Mouse (Mus musculus) embryo, embryonic 11 days (tissue): ENCODE measurements at regions not wholly inside any gene's neighbourhood (a gene's known extent, or its start where the extent isn't known, plus 50 kb on each side); places are given as distances from the start of the nearest gene placed in this dataset.
"Not testable (repeated sequence)": the region's sequence is repeated elsewhere in the genome, so short reads cannot be mapped to it uniquely, and the experiment has no call there.

Experiments
- DNase-seq: peaks from one replicate; pipeline ENCODE4 v3.0.0-alpha.2; 2015

DNA sequence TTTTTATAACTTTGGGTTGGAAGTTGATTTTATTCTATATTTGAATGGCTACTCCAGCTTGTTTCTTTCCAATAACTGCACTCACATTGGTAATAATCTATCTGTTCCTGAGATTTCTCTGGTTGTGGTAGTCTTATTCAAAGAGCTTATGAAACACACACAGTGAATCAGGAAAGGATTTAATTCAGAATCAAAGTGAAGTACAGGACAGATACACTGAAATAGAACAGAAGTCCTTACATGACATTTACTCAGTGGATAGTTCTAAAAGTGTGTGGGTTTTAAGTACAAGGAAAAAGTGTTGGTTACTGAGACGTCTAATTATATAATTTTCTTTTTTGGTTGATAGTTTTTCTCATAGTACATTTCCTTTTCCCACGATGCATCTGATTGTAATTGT lies 859.7 kb downstream of the Rpia start:
- no peak for DNase-seq

DNA sequence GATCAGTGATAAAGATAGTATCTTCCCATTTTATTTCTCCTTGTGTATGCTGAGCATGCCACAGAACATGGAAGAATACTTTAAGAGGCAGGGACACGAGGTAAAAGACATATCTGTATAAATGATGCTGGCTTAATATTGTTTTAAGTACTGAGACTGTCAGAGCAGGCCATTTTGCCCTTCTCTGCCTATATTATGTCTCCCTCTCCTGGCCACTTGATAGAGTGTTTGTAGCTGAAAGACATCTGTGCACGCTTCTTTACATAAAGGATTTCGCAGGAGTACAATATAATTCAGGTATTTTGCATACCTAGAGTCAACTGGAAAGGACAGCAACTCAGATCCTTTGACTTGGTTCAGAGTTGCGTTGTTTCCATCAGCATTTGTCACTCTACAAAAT lies 877.3 kb downstream of the Rpia start:
- DNase-seq = peak; percentile 2

DNA sequence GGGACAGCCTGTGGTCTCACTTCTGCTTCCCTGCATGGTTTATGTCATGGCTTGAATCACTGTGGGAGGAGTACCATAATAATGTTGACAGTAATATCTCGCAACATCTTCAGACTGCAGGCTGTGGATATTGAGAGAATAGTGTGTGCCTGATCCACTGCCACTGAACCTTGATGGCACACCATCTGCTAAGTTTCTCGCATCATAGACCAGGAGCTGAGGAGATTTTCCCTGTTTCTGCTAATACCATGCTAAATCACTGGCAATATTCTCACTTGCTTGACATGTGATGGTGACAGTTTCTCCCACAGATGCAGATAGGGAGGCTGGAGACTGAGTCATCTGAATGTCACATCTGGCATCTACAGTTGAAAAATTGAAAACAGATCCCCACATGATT lies 912.7 kb downstream of the Rpia start:
- no peak for DNase-seq

DNA sequence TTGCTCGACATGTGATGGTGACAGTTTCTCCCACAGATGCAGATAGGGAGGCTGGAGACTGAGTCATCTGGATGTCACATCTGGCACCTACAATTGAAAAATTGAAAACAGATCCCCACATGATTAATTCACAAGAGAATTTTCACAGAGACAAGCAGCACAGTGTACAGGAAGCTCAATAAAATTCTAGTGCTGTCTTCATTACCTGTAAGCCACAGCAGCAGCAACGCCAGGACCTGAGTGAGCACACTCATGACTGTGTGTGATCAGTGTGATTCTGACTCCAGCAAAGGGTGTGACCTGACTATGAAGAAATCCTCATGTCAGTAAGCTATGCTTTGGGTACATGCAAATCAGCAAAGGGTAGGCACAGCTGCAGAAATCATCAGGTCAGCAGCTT lies 933.4 kb downstream of the Rpia start:
- DNase-seq = not testable (repeated sequence)

DNA sequence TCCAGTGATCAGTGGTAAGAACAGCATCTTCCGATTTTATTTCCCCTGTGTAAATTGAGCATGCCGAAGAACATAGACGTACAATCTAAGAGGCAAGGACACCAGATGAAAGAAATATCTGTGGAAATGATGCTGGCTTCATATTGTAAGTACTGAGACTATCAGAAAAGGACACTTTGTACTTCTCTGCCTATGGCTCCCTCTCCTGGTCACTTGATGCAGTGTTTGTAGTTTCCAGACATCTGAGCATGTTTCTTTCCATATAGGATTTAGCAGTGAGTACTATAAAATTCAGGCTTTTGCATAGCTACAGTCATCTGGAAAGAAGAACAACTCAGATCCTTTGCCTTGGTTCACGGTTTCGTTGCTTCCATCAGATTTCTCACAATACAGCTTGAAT lies 963.4 kb downstream of the Rpia start:
- DNase-seq = peak; percentile 7

DNA sequence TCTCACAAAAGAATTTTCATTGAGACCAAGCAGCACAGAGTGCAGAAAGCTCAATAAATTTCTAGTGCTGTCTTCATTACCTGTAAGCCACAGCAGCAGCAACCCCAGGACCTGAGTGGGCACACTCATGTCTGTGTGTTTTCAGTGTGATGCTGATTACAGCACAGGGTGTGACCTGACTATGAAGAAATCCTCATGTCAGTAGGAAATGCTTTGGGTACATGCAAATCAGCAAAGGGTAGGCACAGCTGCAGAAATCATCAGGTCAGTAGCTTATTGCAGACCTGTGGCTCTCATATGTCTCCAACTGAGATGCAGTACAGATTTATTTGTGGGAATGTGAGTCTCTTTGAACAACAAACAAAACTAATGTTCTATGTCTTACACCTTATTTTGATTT lies 977.1 kb downstream of the Rpia start:
- not testable (repeated sequence) for DNase-seq

DNA sequence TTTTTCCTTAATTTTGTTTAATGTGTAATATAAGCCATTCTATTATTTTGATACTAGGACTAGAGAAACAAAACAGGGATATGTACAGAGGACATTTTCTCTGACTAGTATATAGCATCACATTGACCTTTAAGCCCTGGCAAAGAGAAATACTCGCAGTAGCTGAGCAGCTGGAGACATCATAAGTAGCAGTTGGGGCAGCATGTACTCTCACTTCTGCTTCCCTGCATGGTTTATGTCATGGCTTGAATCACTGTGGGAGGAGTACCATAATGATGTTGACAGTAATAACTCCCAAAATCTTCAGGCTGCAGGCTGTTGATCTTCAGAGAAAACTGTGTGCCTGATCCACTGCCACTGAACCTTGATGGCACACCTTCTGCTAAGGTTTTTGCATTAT lies 977.7 kb downstream of the Rpia start:
- not testable (repeated sequence) for DNase-seq

DNA sequence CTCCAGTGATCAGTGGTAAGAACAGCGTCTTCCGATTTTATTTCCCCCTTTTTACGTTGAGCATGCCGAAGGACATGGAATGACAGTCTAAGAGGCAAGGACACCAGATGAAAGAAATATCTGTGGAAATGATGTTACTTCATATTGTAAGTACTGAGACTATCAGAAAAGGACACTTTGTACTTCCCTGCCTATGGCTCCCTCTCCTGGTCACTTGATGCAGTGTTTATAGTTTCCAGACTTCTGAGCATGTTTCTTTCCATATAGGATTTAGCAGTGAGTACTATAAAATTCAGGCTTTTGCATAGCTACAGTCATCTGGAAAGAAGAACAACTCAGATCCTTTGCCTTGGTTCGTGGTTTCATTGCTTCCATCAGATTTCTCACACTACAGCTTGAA lies 1011.7 kb downstream of the Rpia start:
- DNase-seq = peak; percentile 10

DNA sequence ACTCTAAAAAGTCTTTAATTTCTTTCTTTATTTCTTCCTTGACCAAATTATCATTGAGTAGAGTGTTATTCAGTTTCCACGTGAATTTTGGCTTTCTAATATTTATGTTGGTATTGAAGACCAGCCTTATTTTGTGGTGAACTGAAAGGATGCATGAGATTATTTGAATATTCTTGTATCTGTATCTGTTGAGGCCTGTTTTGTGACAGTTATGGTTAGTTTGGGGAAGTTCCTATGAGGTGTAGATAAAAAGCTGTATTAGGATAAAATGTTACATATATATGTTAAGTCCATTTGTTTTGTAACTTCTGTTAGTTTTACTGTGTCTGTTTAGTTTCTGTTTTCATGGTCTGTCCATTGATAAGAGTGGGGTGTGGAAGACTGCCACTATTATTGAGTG lies 1014.7 kb downstream of the Rpia start:
- not testable (repeated sequence) for DNase-seq

DNA sequence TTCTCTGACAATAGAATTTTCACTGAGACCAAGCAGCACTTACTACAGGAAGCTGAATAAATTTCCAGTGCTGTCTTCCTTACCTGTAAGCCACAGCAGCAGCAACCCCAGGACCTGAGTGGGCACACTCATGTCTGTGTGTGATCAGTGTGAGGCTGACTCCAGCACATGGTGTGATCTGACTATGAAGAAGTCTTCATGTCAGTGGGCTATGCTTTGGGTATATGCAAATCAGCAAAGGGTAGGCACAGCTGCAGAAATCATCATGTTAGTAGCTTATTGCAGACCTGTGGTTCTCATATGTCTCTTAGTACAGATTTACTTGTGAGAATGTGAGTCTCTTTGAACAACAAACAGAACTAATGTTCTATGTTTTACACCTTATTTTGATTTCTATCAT lies 1027.2 kb downstream of the Rpia start:
- no peak for DNase-seq

DNA sequence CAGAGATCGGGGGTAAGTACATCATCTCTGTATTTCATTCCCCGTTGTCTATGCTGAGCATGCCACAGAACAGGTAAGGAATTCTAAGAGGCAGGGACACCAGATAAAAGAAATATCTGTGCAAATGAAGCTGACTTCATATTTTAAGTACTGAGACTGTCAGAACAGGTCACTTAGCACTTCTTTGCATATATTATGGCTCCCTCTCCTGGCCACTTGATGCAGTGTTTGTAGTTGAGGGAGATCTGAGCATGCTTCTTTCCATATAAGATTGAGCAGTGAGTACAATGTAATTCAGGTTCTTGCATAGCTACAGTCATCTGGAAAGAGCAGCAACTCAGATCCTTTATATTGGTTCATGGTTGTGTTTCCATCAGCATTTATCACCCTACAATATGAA lies 1033.4 kb downstream of the Rpia start:
- DNase-seq = peak; percentile 32

DNA sequence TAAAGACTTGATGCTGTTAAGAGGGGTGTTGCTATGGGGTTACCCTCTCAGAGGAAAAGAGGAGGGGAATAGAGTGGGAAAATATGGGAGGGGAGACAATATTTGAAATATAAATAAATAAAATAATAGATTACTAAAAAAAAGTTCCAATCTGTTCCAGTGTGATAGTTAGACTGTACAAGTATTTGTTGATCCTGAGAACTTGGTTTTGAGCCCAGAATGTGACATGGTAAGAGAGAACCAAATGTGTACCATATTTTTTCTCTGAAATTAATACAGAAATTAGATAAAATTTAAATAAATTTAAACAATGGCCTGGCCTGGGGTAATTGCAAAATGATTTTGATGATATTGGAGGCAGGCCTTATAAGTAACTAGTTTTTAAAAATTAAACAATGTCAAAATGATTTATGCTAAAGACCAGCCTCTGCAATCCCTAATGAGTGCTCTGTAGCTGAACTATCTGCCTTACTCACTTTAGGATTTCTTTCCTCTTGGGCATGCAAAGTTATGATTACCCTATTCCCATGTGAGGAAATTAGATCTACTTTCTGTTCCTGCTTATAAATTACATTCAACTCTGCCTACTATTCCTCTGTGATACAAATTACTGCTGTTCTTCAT lies 1052.9 kb downstream of the Rpia start:
- DNase-seq = no peak

DNA sequence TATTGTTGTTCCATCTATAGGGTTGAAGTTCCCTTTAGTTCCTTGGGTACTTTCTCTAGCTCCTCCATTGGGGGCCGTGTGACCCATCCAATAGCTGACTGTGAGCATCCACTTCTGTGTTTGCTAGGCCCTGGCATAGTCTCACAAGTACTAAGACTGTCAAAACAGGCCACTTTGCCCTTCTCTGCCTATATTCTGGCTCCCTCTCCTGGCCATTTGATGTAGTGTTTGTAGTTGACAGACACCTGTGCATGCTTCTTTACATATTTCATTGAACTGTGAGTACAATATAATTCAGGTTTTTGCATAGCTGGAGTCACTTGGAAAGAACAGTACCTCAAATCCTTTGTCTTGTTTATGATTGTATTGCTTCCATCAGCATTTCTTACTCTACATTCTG lies 1059.2 kb downstream of the Rpia start:
- DNase-seq = peak; percentile 14

DNA sequence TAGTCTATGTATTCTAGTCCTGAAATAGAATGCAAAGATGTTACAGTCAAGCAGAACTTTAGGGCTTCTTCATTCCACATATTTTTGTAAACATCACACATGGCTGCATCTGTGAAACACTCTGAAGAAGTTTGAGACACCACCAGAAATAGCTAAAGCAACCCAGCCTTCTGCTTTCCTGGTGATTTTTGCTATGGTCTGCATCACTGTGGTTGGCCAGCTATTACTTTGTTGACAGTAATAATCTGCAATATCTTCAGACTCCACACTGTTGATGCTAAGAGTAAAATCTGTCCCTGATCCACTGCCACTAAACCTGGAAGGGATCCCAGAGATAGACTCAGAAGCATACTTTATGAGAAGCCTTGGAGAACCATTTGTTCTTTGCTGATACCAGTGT lies 1065.7 kb downstream of the Rpia start:
- no peak for DNase-seq

DNA sequence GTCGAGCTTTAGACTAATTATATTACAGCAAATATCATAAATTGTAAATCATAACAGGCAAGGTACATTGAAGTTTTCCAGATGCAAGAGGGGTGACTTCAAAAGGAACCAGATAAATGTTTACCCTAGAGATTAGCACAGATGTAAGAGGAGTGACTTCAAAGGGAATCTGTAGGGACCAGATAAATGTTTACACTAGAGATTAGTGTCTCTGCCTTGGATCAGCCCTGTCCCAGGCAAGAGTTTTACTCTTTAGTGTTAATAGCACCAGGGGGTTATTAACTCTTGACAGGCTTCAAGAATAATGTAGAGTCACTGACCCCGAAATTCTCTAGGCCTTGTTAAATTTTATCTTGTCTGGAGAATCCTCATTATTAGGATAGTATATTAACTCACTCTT lies 1089.2 kb downstream of the Rpia start:
- not testable (repeated sequence) for DNase-seq

DNA sequence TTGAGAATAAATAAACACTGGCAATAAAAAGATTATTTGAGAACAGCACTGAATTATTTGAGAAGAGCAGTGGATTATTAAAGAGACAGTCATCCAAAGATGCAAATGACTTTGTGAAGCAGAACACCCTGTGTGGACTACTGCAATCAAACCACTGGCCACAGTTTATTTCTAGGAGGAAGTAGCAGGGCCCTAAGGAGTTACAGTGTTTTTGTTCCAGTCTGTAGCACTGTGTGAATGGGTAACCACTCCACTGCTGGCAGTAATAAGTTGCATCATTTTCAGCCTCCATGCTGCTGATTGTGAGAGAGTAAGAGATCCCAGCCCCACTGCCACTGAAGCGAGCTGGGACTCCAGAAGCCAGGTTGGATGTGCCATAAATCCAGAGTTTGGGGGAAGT lies 1110.9 kb downstream of the Rpia start:
- no peak for DNase-seq

DNA sequence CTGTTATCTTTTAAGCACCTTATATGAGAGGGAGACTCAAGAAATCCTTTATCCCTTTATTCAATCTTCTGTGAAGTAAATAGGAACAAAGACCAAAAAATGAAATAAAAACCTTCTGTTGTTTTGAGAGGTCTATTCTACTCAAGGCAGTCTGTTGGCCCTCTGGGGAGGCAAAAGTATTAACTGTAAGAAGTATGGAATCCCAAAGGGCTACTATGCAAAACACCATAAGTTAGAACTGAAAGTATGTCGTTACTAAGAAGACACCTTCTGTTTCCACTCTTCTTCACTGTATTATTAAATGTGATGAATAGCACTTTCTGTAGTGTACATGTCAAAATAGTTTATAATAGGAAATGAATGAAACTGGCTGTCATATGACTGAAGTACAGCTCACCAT lies 1129.6 kb downstream of the Rpia start:
- not testable (repeated sequence) for DNase-seq
